Mouse (Mus musculus) erythroblast, embryonic 14.5 days (primary cell): ENCODE data around the gene Dpf2.

Experiments
- GATA1 ChIP-seq: IDR thresholded peaks from 2 replicates; pipeline ENCODE4 v1.6.1; 2012; ENCODE audit warnings: low read length, inconsistent platforms, mixed read lengths
- TAL1 ChIP-seq: IDR thresholded peaks from 3 replicates; pipeline ENCODE4 v1.6.1; 2012; ENCODE audit warnings: low read length, inconsistent platforms, mixed read lengths

GRCm38 (mm10) chr19:5928104-5928503, 15.3 kb upstream of the Dpf2 start:
- TF ChIP-seq GATA1, result no peak
- TF ChIP-seq TAL1, result no peak
